Mouse (Mus musculus) heart, embryonic 16.5 days (tissue): ENCODE results near the gene Klf12. TPM values are rescaled to one million over a fixed set of nuclear protein-coding genes. Genes with fewer than 3 reads are reported as not detected.

ENCODE experiments used
- ATAC-seq: fragments of 200-750 bp; cut with Nextera tagmentation; replicated peaks from 2 replicates; pipeline ENCODE4 v1.8.0; 2017; ENCODE audit warnings: moderate number of reproducible peaks; ENCODE audit not compliant: insufficient read depth, low FRiP score; ENCODE audit errors: extremely low read depth
- H3K27ac ChIP-seq: fragments of 300-500 bp; sonication (generic); 2 replicates; pipeline ENCODE4 v1.5.1; 2014; ENCODE audit warnings: mild to moderate bottlenecking, low read length, control low read depth, moderate library complexity
- H3K27me3 ChIP-seq: fragments of 300-500 bp; sonication (generic); 2 replicates; pipeline ENCODE4 v1.6.1; 2014; ENCODE audit warnings: low read length, mixed read lengths; ENCODE audit not compliant: control insufficient read depth, insufficient read depth
- H3K36me3 ChIP-seq: fragments of 300-500 bp; sonication (generic); 2 replicates; pipeline ENCODE4 v1.6.1; 2014; ENCODE audit not compliant: control insufficient read depth, insufficient read depth
- H3K4me1 ChIP-seq: fragments of 300-500 bp; sonication (generic); 2 replicates; pipeline ENCODE4 v1.6.1; 2014; ENCODE audit warnings: low read length, mixed read lengths; ENCODE audit not compliant: control insufficient read depth, insufficient read depth
- H3K4me2 ChIP-seq: fragments of 300-500 bp; sonication (generic); 2 replicates; pipeline ENCODE4 v1.6.1; 2014; ENCODE audit warnings: low read depth, mild to moderate bottlenecking, control low read depth, low read length
- H3K4me3 ChIP-seq: fragments of 300-500 bp; sonication (generic); 2 replicates; pipeline ENCODE4 v1.5.1; 2014; ENCODE audit warnings: mild to moderate bottlenecking, control low read depth, low read length
- H3K9ac ChIP-seq: fragments of 300-500 bp; sonication (generic); 2 replicates; pipeline ENCODE4 v1.6.1; 2014; ENCODE audit warnings: low read length, control low read depth
- H3K9me3 ChIP-seq: fragments of 300-500 bp; sonication (generic); replicated peaks from 2 replicates; pipeline ENCODE4 v1.6.1; 2016; ENCODE audit warnings: low read length; ENCODE audit not compliant: control insufficient read depth
- WGBS: fragments of 180-500 bp; shearing (Covaris S2); extraction: QIAGEN DNeasy Blood & Tissue Kit; methylation state at CpG from one replicate; pipeline ENCODE4 v1.1.7; 2014; 5-methylcytosine and 5-hydroxymethylcytosine counted together
- polyA plus RNA-seq: library from polyadenylated mRNA; unstranded; fragments of >200 nt; fragmentation: Nextera tagmentation; extraction: Ambion mirVana; gene quantifications from 2 replicates; pipeline ENCODE4 v1.2.1, GENCODE M21; 2015

Klf12 gene
- polyA plus RNA-seq, 1 experiment from 2014 or later, result 5.9 TPM

DNA sequence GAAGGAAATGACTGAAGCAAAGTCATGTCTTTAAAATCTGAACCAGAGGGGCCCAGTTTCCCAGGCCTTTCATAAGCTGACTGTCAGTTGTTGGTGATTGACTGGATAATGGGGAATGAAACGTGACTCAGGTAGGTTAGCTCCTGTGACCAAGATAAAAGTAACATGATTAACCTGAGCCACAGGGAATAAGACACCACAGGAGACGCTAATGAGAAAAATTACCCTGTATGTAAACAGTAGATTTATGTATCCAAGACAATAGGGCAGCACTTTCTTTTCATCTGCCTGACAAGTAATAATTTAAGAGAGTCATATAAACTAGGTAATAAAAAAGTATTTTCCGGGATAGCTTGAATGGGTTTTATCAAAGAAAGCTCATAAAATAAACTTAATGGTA lies 372.6 kb downstream of the Klf12 start:
- 80% methylated on average over 3 of the region's 3 CpGs for WGBS
- H3K4me1 ChIP-seq, result 0 out of 2 replicates have a peak, but pooled peaks cover 2% of the 10 kb centered on the region
- H3K9ac ChIP-seq, result no peak overlapping the region
- no peak for ATAC-seq
- H3K27me3 ChIP-seq, result no peaks in the 10 kb centered on the region
- H3K4me3 ChIP-seq, result no peak overlapping the region
- no peaks in the 10 kb centered on the region for H3K9me3 ChIP-seq
- H3K4me2 ChIP-seq, result no peak overlapping the region
- no peaks in the 10 kb centered on the region for H3K36me3 ChIP-seq
- no peak overlapping the region for H3K27ac ChIP-seq

DNA sequence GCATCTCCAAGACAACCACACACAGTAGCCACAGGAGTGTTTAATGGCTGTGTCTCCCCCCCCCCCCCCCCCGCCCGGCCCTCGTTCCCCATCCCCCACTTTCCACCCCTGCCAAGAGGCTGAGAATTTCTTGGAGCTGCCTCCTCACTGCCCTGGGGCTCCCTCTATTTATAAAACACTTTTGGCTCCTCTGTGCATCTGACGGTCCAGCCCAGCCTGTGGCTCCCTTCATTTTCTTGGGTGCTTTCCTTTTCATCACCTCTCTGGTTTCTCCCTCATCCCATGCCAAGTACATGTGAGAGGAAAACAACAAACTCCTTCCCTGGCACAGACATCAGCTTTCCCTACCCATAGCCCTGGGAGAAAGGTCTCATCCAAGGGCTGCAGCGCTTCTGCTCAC lies 373.6 kb downstream of the Klf12 start:
- no peaks in the 10 kb centered on the region for H3K27me3 ChIP-seq
- H3K9ac ChIP-seq, result no peak overlapping the region
- no peak overlapping the region for H3K4me3 ChIP-seq
- no peak overlapping the region for H3K4me2 ChIP-seq
- WGBS, result 72% methylated on average over 2 of the region's 5 CpGs
- no peak overlapping the region for H3K27ac ChIP-seq
- H3K36me3 ChIP-seq, result no peaks in the 10 kb centered on the region
- 0 out of 2 replicates have a peak, but pooled peaks have one; percentile 14 for ATAC-seq
- H3K9me3 ChIP-seq, result no peaks in the 10 kb centered on the region
- H3K4me1 ChIP-seq, result 0 out of 2 replicates have a peak, but pooled peaks cover 2% of the 10 kb centered on the region

DNA sequence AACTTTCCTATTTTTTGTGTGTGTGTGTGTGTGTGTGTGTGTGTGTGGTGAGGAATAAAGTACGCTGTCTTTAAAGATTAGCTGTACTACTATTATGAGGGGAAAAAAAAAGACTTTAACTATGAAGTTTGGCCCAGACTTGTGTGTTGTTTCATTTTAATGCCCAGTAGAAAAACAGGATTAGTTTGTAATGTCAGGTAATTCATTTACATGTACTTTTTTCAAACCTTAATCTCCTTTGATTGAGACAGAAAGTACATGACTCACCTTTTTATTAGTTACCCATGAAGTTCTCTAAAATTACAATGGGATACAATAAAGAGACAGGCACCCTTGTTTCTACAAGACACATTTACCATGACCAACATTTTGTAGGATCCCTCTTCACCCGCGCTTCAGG lies 383.6 kb downstream of the Klf12 start:
- H3K27me3 ChIP-seq, result no peaks in the 10 kb centered on the region
- peaks cover 3% of the 10 kb centered on the region; the same call in 1 of the 2 replicates for H3K4me1 ChIP-seq
- no peak overlapping the region for H3K9ac ChIP-seq
- H3K27ac ChIP-seq, result no peak overlapping the region
- no peaks in the 10 kb centered on the region for H3K36me3 ChIP-seq
- no peak overlapping the region for H3K4me3 ChIP-seq
- 93% methylated on average over 3 of the region's 3 CpGs for WGBS
- H3K9me3 ChIP-seq, result no peaks in the 10 kb centered on the region
- no peak overlapping the region for H3K4me2 ChIP-seq
- ATAC-seq, result no peak

DNA sequence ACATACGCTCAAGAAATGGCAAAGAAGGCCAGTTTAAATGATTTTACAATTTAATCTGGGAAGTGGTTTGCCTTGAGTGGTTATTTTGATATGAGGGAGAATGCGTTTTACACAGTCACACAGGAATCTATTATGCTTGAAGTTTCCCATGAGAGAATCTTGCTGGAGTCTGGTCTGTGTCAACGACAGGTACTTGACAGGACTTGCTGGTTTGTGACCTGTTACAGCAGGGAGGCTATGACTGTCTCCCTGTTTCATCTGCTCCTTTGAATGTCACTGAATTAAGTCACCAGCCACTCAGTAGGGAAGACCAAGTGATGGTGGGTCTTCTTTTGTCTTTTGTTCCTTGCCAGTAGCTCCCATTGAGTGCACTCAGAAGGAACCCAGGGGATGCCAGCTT lies 385.6 kb downstream of the Klf12 start:
- peak; percentile 73 for ATAC-seq
- Histone ChIP-seq H3K36me3 (no peaks in the 10 kb centered on the region), H3K4me1 (peaks cover 5% of the 10 kb centered on the region; the same call in 1 of the 2 replicates), H3K27ac (no peak overlapping the region), H3K4me3 (no peak overlapping the region), H3K4me2 (no peak overlapping the region), H3K9ac (no peak overlapping the region), H3K27me3 (no peaks in the 10 kb centered on the region), H3K9me3 (no peaks in the 10 kb centered on the region)
- WGBS, result 34% methylated on average over 3 of the region's 3 CpGs

DNA sequence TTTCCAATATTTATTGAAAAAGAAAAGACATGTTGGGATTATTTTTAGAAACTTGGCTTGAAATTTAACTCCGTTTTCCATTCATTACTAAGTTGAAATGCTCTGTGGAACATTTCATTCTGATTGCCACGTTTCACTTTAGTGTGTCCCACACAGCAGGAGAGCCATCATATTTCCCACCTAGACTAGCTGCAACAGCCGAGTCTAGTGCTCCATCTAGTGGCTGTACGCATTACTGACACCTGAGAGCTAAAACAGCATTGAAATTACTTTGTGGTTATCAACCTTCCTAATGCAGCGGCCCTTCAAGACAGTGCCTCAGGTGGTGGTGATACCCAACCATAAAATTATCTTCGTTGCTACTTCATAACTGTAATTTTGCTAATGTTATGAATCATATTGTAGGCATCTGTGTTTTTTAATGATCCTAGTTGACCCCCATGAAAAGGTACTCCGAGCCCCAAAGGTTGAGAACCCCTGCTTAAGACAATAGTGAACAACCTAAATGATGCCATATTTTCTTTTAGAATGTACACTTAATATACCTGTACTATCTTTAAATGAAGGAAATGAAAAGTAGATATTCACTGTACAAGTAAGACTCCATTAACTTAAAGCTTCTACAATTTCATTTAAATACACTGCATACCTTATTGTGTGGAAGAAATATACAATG lies 389.6 kb downstream of the Klf12 start:
- H3K4me2 ChIP-seq, result no peak overlapping the region
- H3K36me3 ChIP-seq, result no peaks in the 10 kb centered on the region
- WGBS, result 19% methylated on average over 7 of the region's 7 CpGs
- H3K27ac ChIP-seq, result no peak overlapping the region
- H3K4me1 ChIP-seq, result peaks cover 5% of the 10 kb centered on the region; the same call in 1 of the 2 replicates
- 0 out of 2 replicates have a peak, but pooled peaks have one; percentile 50 for ATAC-seq
- H3K4me3 ChIP-seq, result no peak overlapping the region
- H3K9me3 ChIP-seq, result no peaks in the 10 kb centered on the region
- H3K27me3 ChIP-seq, result no peaks in the 10 kb centered on the region
- H3K9ac ChIP-seq, result no peak overlapping the region

DNA sequence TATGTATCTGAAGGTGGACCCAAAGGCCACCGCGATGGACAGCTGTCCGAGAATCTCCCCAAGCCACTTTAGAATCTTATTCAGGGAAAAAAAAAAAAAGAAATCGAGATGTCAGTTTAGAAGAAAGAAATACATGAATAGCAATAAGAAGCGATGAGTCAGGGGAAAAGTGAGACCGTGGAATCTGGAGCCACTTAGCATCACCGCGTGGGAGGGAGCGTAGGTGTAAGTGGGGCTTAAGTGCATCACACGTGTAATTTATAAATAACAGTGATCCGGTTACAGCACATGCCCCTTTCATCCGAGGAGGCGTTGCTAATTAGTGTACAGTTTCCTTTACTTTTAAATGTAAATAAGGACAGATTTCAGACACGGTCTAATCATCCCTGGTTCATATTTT lies 390.4 kb downstream of the Klf12 start:
- Histone ChIP-seq H3K9ac (no peak overlapping the region), H3K27ac (no peak overlapping the region), H3K36me3 (no peaks in the 10 kb centered on the region), H3K27me3 (no peaks in the 10 kb centered on the region), H3K9me3 (no peaks in the 10 kb centered on the region), H3K4me1 (peaks cover 4% of the 10 kb centered on the region; the same call in 1 of the 2 replicates), H3K4me3 (no peak overlapping the region), H3K4me2 (no peak overlapping the region)
- WGBS, result 60% methylated on average over 14 of the region's 14 CpGs
- ATAC-seq, result no peak

DNA sequence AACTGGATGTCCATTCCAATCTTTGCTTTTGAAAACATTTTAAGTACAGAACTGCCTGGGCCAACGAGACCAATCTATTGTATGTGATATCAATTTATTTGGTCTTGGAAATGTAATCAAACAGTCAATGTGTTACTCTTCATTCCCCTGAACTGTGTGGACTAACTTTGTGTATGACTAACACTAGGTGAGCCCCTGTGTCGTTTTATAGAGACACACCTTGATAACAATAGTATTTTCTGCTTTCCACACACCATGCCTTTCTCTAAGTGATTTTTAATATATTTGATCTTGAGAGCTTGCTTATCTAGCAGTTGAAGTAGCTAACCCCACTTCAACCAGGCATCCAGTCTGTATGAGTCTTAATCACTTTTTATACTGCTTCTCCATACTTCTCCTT lies 398.0 kb downstream of the Klf12 start:
- no peaks in the 10 kb centered on the region for H3K4me1 ChIP-seq
- H3K4me2 ChIP-seq, result no peak overlapping the region
- H3K27ac ChIP-seq, result no peak overlapping the region
- no peak overlapping the region for H3K4me3 ChIP-seq
- H3K27me3 ChIP-seq, result no peaks in the 10 kb centered on the region
- H3K36me3 ChIP-seq, result no peaks in the 10 kb centered on the region
- H3K9me3 ChIP-seq, result no peaks in the 10 kb centered on the region
- no peak for ATAC-seq
- WGBS, result 52% methylated on average over 2 of the region's 2 CpGs
- H3K9ac ChIP-seq, result no peak overlapping the region

DNA sequence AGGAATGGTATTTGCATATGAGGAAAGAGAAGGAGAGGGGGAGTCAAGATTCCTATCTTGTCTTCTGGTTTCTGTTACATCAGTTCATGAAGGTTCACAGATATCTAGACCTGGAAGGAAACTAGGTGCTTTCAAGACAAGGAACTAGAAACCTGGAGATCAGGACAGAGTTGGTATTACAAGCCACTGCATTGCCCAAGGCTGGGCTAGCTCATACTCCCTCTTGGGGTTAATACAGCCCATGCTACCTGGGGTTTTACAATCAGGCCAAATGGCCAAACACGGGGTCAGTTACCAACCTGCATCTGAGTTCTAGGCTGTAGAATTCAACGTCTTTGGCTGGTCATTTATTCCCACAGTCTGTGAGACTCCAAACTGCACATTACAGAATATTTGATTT lies 398.9 kb downstream of the Klf12 start:
- Histone ChIP-seq H3K4me3 (no peak overlapping the region), H3K9me3 (no peaks in the 10 kb centered on the region), H3K36me3 (no peaks in the 10 kb centered on the region), H3K4me2 (no peak overlapping the region), H3K27ac (no peak overlapping the region), H3K27me3 (no peaks in the 10 kb centered on the region), H3K9ac (no peak overlapping the region), H3K4me1 (no peaks in the 10 kb centered on the region)
- WGBS, result 52% methylated on average over 2 of the region's 2 CpGs
- ATAC-seq, result no peak

DNA sequence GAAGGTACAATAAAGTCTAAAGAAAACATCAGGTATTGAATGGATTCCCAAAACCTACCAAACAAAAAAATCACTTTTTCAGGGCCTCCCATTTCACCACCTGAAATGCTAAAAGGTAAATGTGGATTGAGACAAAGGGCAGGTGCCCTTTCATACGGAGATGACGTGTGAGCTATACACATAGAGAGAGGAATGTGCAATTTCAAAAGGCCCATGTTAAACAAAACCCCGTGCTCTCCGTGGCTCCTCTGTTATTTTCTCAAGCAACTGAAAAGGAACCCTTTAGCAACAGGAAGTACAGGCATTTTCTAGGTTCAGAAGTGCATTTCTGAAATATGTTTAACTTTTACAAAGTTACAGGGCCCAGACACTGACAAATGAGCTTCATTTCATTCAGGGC lies 399.4 kb downstream of the Klf12 start:
- ATAC-seq, result no peak
- WGBS, result 53% methylated on average over 4 of the region's 4 CpGs
- no peaks in the 10 kb centered on the region for H3K36me3 ChIP-seq

More for the DNA sequence above, 399.4 kb downstream of the Klf12 start:
- H3K4me2 ChIP-seq, result no peak overlapping the region
- H3K4me3 ChIP-seq, result no peak overlapping the region
- no peak overlapping the region for H3K27ac ChIP-seq
- no peaks in the 10 kb centered on the region for H3K9me3 ChIP-seq
- no peaks in the 10 kb centered on the region for H3K27me3 ChIP-seq
- H3K9ac ChIP-seq, result no peak overlapping the region
- no peaks in the 10 kb centered on the region for H3K4me1 ChIP-seq
